Mouse (Mus musculus): Measurements from ENCODE around the gene 1700013F07Rik.

DNA sequence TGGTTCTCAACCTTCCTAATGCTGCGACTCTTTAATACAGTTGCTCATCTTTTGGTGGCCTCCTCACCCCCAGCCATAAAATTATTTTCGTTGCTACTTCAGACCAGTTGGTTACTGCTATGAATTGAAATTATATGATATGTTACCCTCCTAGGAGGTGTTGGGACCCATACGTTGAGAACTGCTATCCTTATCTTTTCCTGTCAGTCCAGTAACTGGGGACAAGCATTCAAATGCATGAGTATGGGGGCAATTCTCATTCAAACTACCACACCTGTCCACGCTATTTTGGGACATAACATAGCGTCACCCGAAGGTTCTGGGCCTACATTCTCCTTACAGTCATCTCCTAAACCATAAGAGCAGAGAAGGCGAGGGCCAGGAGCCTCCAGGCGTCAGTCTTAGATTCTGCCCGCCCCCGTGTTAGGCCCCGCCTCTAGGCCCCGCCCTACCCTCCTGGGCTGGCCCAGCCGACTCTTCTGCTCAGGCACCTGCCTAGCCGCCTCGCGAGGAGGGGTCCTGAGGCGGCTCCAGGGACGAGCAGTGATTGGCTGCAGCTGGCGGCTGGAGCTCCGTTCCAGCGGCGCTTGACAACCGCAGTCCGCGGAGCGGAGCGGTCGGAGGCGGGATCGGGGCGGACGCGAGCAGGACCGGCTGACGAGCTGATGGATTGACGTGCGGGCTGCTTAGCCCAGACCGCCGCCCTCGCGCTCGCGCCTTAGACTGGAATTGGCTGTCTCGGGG, 57.0 kb downstream of the 1700013F07Rik start, which contains the start of gene Wdr47:
- no peak for TF ChIP-seq CTCF (IDR thresholded peaks at IDR 0.05; ENCODE audit: insufficient read depth, low read length)
- peak; percentile 38; the same call in 1 of the 2 replicates for TF ChIP-seq POLR2A (IDR thresholded peaks at IDR 0.05; ENCODE audit: borderline replicate concordance, extremely low read depth, low read depth, low read length)

Data from lung, adult 2 months (tissue).